Mouse (Mus musculus): Measurements from ENCODE around the gene Catsper3. TPM values are rescaled to one million over a fixed set of nuclear protein-coding genes. Genes with fewer than 3 reads are reported as not detected.

Catsper3 gene
- polyA plus RNA-seq, 1 experiment from 2014 or later, result not detected

DNA sequence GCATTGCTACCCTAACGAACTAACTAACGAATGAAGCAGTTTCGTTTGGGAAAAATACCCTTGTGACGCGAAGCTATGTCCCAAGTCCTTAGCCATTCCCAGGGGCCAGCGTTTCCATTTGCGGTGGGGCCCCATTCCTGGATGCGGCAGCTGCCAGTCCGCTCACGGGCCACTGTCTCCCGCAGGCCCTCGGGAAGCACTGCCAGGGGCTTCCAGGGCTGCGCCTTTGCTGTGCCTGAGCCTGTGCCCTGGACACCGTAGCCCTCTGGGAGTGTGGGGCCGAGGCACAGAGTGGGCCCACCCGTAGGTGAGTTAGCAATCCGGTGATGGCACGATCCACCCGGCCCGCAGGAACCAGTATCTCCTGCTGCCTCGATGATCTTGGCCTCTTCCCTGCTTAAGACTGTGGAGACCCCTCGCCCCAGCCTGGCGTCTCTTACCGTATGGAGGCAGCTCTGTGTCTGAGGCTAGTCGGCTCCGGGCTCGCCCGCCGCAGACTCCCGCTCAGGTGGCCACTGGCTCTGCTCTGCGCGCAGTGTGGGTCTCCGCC lies 51.3 kb downstream of the Catsper3 start:
- Histone ChIP-seq H3K27ac (no peak overlapping the region), H3K4me3 (replicated peaks) (no peak overlapping the region), H3K9ac (no peak overlapping the region), H3K27me3 (peaks cover 100% of the 10 kb centered on the region), H3K36me3 (no peaks in the 10 kb centered on the region), H3K4me1 (replicated peaks) (peaks cover 3% of the 10 kb centered on the region; the same call in 1 of the 2 replicates), H3K4me2 (no peak overlapping the region), H3K9me3 (replicated peaks) (no peaks in the 10 kb centered on the region)
- DNase-seq, result no peak
- WGBS (ENCODE audit: insufficient replicate concordance), result 2% methylated on average over 33 of the region's 33 CpGs
- ATAC-seq (ENCODE audit: low read depth), result no peak

GRCm38 (mm10) chr13:55836142-55836625 lies 51.8 kb downstream of the Catsper3 start, which contains the start of gene Pitx1:
TSS of gene Pitx1 (minus strand) at chr13:55836192.
- no peak for DNase-seq
- H3K27me3 ChIP-seq, result peaks cover 100% of the 10 kb centered on the region
- H3K4me3 ChIP-seq (replicated peaks), result no peak within 1 kb of the TSS
- no peaks in the 10 kb centered on the region for H3K9me3 ChIP-seq (replicated peaks)
- H3K4me1 ChIP-seq (replicated peaks), result no peaks in the 10 kb centered on the region
- H3K4me2 ChIP-seq, result no peak within 1 kb of the TSS
- no peak within 1 kb of the TSS for H3K9ac ChIP-seq
- 5% methylated on average over 23 of the region's 36 CpGs for WGBS (ENCODE audit: insufficient replicate concordance)
- no peak for ATAC-seq (ENCODE audit: low read depth)
- no peaks in the 10 kb centered on the region for H3K36me3 ChIP-seq
- no peak within 1 kb of the TSS for H3K27ac ChIP-seq

DNA sequence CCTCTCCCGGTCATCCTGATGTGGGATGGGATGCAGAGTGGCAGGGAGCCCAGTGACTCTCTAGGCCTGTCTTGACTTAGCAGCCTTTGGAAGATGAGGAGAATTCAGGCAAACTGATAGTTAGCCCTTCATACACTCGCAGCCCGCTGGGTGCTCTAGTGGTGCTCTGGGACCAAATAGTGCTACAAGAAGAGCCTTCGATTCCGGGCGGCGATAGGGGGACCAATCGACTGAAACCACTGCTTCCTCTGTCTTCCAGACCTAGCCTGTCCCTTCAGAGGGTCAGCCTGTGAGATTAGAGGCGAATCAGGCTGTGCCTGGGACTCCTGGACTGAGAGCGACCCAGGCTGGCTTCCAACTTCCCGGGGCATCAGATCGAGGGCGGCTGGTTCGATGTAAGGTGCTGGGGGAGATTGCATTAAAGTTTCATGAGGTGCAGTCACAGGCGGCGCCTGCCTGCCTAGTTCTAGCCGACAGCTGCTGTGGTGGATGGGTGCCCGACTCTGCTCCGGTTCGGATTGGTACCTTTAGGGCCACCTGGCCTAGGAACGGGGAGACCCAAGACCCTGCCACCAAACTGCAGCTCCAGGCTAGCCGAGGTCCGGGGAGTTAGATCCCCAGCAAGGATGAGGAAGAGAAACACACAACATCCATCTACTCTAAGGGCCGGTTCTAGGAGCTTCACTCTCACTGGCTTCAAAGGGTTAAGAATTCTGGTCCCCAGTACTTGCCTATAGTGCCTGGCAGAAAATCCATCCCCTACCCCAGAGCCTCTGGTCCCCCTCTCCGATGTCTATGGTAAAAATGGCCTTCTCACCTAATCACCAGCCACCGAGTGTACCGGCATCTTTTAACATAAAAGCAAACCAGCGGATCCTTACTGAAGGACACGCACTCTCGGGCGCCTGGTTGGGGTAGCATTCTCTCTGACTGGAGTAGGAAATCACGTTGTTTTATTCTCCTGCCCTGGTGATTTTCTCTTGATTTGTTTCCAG lies 52.7 kb downstream of the Catsper3 start:
- Histone ChIP-seq H3K9ac (no peak overlapping the region), H3K36me3 (no peaks in the 10 kb centered on the region), H3K4me1 (replicated peaks) (no peaks in the 10 kb centered on the region), H3K27me3 (peaks cover 100% of the 10 kb centered on the region), H3K4me2 (no peak overlapping the region), H3K4me3 (replicated peaks) (no peak overlapping the region), H3K9me3 (replicated peaks) (no peaks in the 10 kb centered on the region), H3K27ac (no peak overlapping the region)
- DNase-seq (no peak), ATAC-seq (ENCODE audit: low read depth) (no peak)
- 3% methylated on average over 32 of the region's 32 CpGs for WGBS (ENCODE audit: insufficient replicate concordance)

DNA sequence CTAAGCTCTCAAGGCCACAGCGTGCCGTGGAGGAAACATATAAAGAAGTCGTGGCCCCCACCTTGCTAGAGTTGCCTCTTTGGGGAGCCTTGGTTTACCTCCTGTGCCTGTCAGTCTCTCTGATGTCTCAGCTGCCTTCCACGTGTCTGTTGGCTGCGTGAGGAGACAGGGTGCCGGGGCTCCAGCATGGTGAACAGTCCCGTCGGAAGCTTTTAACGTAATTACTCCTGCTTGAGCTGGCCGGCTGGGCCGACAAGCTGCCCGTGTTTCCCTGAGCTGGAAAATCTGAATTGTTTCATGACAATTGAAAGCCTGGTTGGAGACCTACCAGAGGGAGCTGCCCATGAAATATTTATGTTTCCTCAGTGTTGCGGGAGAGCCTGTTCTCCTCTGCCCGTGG lies 55.9 kb downstream of the Catsper3 start:
- H3K4me1 ChIP-seq (replicated peaks), result no peaks in the 10 kb centered on the region
- WGBS (ENCODE audit: insufficient replicate concordance), result 56% methylated on average over 14 of the region's 14 CpGs
- DNase-seq, result no peak
- no peak overlapping the region for H3K4me3 ChIP-seq (replicated peaks)
- no peaks in the 10 kb centered on the region for H3K36me3 ChIP-seq
- no peak overlapping the region for H3K27ac ChIP-seq
- no peak for ATAC-seq (ENCODE audit: low read depth)
- peaks cover 81% of the 10 kb centered on the region for H3K27me3 ChIP-seq
- no peak overlapping the region for H3K4me2 ChIP-seq
- 0 out of 2 replicates have a peak, but pooled peaks cover 5% of the 10 kb centered on the region for H3K9me3 ChIP-seq (replicated peaks)
- no peak overlapping the region for H3K9ac ChIP-seq

DNA sequence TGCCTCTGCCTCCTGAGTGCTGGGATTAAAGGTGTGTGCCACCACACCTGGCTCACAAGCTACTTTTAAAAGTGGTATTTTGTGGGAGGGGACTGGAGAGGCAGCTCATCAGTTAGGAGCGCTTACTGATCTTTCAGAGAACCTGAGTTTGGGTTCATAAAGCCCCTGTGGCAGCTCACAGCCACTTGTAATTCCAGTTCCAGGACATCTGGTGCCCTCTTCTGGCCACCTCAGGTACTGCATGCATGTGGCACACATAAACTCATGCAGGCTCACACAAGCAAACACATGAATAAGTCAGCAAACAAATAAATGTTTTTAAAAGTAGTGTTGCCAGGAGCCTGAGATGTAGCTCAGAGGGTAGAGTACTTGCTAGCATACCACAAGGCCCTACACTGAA lies 59.3 kb downstream of the Catsper3 start:
- no peak for DNase-seq
- WGBS (ENCODE audit: insufficient replicate concordance), result 81% methylated on average over 1 of the region's 1 CpGs
- H3K27me3 ChIP-seq, result peaks cover 81% of the 10 kb centered on the region

GRCm38 (mm10) chr13:55847805-55848204 lies 63.4 kb downstream of the Catsper3 start:
- H3K4me3 ChIP-seq (replicated peaks), result no peak overlapping the region
- H3K4me1 ChIP-seq (replicated peaks), result peaks cover 3% of the 10 kb centered on the region; the same call in 1 of the 2 replicates
- 28% methylated on average over 10 of the region's 10 CpGs for WGBS (ENCODE audit: insufficient replicate concordance)
- no peak overlapping the region for H3K4me2 ChIP-seq
- no peak overlapping the region for H3K9ac ChIP-seq
- ATAC-seq (ENCODE audit: low read depth) (no peak), DNase-seq (no peak)
- H3K27ac ChIP-seq, result no peak overlapping the region
- peaks cover 51% of the 10 kb centered on the region for H3K27me3 ChIP-seq
- no peaks in the 10 kb centered on the region for H3K36me3 ChIP-seq
- H3K9me3 ChIP-seq (replicated peaks), result 0 out of 2 replicates have a peak, but pooled peaks cover 5% of the 10 kb centered on the region

More for the DNA sequence above, 59.3 kb downstream of the Catsper3 start:
- Histone ChIP-seq H3K9ac (no peak overlapping the region), H3K27ac (no peak overlapping the region), H3K4me1 (replicated peaks) (peaks cover 3% of the 10 kb centered on the region; the same call in 1 of the 2 replicates), H3K36me3 (no peaks in the 10 kb centered on the region), H3K4me2 (no peak overlapping the region), H3K9me3 (replicated peaks) (0 out of 2 replicates have a peak, but pooled peaks cover 5% of the 10 kb centered on the region), H3K4me3 (replicated peaks) (no peak overlapping the region)
- ATAC-seq (ENCODE audit: low read depth), result no peak

DNA sequence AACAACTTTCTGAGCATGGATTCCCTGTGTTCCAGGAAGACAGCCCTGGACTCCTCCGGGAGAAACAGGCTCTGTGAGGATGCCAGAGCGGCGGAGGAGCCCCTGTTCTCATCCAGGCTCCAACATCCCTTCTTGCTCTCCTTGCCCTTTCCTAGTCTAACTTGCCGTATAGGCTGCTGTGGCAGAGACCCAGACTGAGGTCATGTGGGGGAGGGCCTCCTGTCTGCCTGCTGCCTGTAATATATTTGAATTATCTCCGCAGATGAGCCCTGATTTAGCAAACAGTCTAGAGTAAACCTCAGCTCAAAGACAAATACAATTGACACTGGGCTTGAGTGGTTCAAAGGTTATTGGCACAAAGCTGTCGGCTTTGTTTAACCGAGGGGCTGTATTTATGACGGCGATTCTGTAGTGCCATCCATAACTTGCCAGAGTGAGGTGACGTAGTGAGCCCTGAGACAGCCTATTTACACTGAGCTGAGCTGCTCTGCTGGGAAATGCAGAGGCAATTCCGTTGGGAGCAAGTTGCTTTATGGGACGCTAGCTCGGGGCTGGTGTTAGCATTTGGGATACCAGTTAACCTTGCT lies 64.3 kb downstream of the Catsper3 start:
- DNase-seq (no peak), ATAC-seq (ENCODE audit: low read depth) (no peak)
- H3K27ac ChIP-seq, result no peak overlapping the region
- peaks cover 51% of the 10 kb centered on the region for H3K27me3 ChIP-seq
- H3K36me3 ChIP-seq, result no peaks in the 10 kb centered on the region
- peaks cover 3% of the 10 kb centered on the region; the same call in 1 of the 2 replicates for H3K4me1 ChIP-seq (replicated peaks)
- H3K9me3 ChIP-seq (replicated peaks), result 0 out of 2 replicates have a peak, but pooled peaks cover 3% of the 10 kb centered on the region
- peak overlapping the region; percentile 7; the same call in 1 of the 2 replicates for H3K4me2 ChIP-seq
- H3K4me3 ChIP-seq (replicated peaks), result no peak overlapping the region
- WGBS (ENCODE audit: insufficient replicate concordance), result 41% methylated on average over 13 of the region's 13 CpGs
- no peak overlapping the region for H3K9ac ChIP-seq

- WGBS (ENCODE audit: insufficient replicate concordance), result 61% methylated on average over 5 of the region's 5 CpGs
- ATAC-seq (ENCODE audit: low read depth), result no peak
- H3K4me3 ChIP-seq (replicated peaks), result no peak overlapping the region
- H3K27ac ChIP-seq, result no peak overlapping the region
- no peak for DNase-seq
- peaks cover 38% of the 10 kb centered on the region for H3K27me3 ChIP-seq
- H3K36me3 ChIP-seq, result no peaks in the 10 kb centered on the region
- H3K4me1 ChIP-seq (replicated peaks), result peaks cover 3% of the 10 kb centered on the region; the same call in 1 of the 2 replicates
- H3K4me2 ChIP-seq, result no peak overlapping the region
- H3K9ac ChIP-seq, result no peak overlapping the region
- no peaks in the 10 kb centered on the region for H3K9me3 ChIP-seq (replicated peaks)
These were observed 66.4 kb downstream of the Catsper3 start for GRCm38 (mm10) chr13:55850726-55851125.

DNA sequence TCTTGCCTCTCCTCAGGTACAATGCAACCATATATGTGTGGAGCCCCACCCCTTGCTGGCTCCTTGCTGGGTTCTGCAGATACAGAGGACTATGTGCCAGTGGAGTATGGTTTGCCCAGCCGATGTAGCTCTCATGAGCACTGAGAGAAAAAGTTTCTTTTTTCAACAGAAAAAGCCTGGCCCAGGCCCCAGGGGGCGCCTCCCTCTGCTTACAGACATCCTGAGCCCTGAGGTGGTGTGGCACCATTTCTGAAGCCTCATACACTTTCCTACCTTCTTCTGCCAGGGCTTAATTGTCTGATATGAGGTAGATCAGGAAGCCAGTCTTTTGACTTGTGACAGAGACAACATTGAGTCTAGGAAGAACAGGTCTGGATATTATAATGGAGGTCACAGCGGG lies 67.8 kb downstream of the Catsper3 start:
- 50% methylated on average over 3 of the region's 3 CpGs for WGBS (ENCODE audit: insufficient replicate concordance)
- no peak for DNase-seq
- peaks cover 34% of the 10 kb centered on the region for H3K27me3 ChIP-seq
- no peak overlapping the region for H3K9ac ChIP-seq
- no peak for ATAC-seq (ENCODE audit: low read depth)
- no peaks in the 10 kb centered on the region for H3K36me3 ChIP-seq
- no peaks in the 10 kb centered on the region for H3K9me3 ChIP-seq (replicated peaks)
- no peak overlapping the region for H3K4me3 ChIP-seq (replicated peaks)
- H3K4me1 ChIP-seq (replicated peaks), result peaks cover 3% of the 10 kb centered on the region; the same call in 1 of the 2 replicates
- H3K27ac ChIP-seq, result no peak overlapping the region
- no peak overlapping the region for H3K4me2 ChIP-seq

- H3K27ac ChIP-seq, result no peak overlapping the region
- no peaks in the 10 kb centered on the region for H3K9me3 ChIP-seq (replicated peaks)
- H3K9ac ChIP-seq, result no peak overlapping the region
- WGBS (ENCODE audit: insufficient replicate concordance), result 58% methylated on average over 7 of the region's 7 CpGs
- H3K4me3 ChIP-seq (replicated peaks), result no peak overlapping the region
- ATAC-seq (ENCODE audit: low read depth), result no peak
- 0 out of 2 replicates have a peak, but pooled peaks cover 29% of the 10 kb centered on the region for H3K27me3 ChIP-seq
- H3K36me3 ChIP-seq, result no peaks in the 10 kb centered on the region
- DNase-seq, result no peak
- H3K4me1 ChIP-seq (replicated peaks), result no peaks in the 10 kb centered on the region
- H3K4me2 ChIP-seq, result no peak overlapping the region
These were observed 71.4 kb downstream of the Catsper3 start for GRCm38 (mm10) chr13:55855793-55856192.

GRCm38 (mm10) chr13:55858463-55858862 lies 74.1 kb downstream of the Catsper3 start:
- Histone ChIP-seq H3K4me3 (replicated peaks) (no peak overlapping the region), H3K27ac (no peak overlapping the region), H3K9me3 (replicated peaks) (no peaks in the 10 kb centered on the region), H3K4me2 (no peak overlapping the region), H3K27me3 (0 out of 2 replicates have a peak, but pooled peaks cover 23% of the 10 kb centered on the region), H3K9ac (no peak overlapping the region), H3K36me3 (no peaks in the 10 kb centered on the region), H3K4me1 (replicated peaks) (no peaks in the 10 kb centered on the region)
- ATAC-seq (ENCODE audit: low read depth) (no peak), DNase-seq (no peak)
- 48% methylated on average over 5 of the region's 5 CpGs for WGBS (ENCODE audit: insufficient replicate concordance)

Data from liver, embryonic 13.5 days (tissue).